Mouse (Mus musculus) hematopoietic stem cell, adult 5-6 weeks (primary cell): ENCODE results near the gene Cpt2. TPM values are rescaled to one million over a fixed set of nuclear protein-coding genes. Genes with fewer than 3 reads are reported as not detected.

Experiments used
- ATAC-seq, 2 experiments: fragments of 125-278 bp in 1 of 2; replicated peaks in 1 of 2; 2 replicates each; pipeline ENCODE4 v1.8.0; 2016 to 2017; ENCODE audit warnings: inconsistent platforms in 2 of 2, mild to moderate bottlenecking in 2 of 2, moderate number of reproducible peaks in 2 of 2, low read depth in 1 of 2, moderate TSS enrichment in 1 of 2; ENCODE audit not compliant: low FRiP score in 2 of 2, poor library complexity in 2 of 2, severe bottlenecking in 2 of 2, insufficient read depth in 1 of 2, low TSS enrichment in 1 of 2
- total RNA-seq: library from RNA; stranded (forward); fragments of 172-1452, 232-1000 nt; gene quantifications from 2 replicates; pipeline ENCODE4 v1.2.3, GENCODE M21; 2017

Cpt2 gene
- total RNA-seq, 1 experiment from 2014 or later: 24.6 TPM

GRCm38 (mm10) chr4:107928726-107929125 is 5.3 kb upstream of the Cpt2 start:
- ATAC-seq: no peak

- ATAC-seq: no peak
Observed at GRCm38 (mm10) chr4:107928269-107928668, 4.9 kb upstream of the Cpt2 start.

- no peak for ATAC-seq
Observed at GRCm38 (mm10) chr4:107923803-107924194, 389 bp upstream of the Cpt2 start.

- no peak for ATAC-seq
Observed at GRCm38 (mm10) chr4:107921952-107922351, 1.5 kb downstream of the Cpt2 start.

DNA sequence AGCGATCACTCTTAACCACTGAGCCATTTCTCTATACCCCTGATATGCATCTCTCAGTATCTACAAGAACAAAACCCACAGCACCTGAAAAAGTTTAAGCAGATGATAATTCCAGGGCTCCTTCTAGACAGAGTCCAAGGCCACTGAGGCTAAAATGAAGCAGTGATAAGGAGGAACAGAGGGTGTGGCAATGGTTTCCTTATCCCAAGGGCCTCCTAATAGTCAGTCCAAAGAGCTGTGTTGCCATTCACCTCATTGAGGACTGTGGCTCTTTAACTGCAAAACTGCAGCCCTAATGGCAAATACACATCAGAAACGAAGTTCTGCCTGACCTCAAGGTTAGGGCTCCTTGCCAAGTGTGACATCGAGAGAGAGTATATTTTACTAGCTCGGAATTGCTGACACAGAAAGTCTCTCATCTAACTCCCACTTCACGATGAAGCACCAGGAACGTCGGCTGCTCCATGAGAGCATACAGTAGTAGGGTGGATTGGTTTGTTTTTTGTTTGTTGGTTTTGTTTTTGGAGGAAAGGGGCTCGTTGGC is 2.2 kb downstream of the Cpt2 start:
- no peak for ATAC-seq

- ATAC-seq: no peak
Observed at GRCm38 (mm10) chr4:107920336-107920735, 3.1 kb downstream of the Cpt2 start.

DNA sequence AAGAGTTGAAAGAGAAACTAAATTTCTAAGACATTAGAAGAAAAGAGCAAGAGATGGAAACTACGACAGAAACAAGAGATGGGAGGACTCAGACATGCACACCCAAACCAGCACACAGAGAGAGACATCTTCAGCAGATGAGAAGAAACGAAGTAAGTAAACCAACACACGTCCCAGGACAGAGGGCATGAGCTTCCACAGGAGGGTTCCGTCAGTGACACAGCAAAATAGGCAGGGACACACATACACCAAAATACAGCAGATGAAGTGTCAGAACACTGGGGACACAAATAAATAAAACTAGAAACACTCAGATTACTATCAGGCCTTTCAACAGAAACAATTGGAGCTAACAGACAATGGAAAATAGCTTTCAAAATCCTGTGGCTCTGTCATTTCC is 13.4 kb downstream of the Cpt2 start:
- ATAC-seq: no peak

DNA sequence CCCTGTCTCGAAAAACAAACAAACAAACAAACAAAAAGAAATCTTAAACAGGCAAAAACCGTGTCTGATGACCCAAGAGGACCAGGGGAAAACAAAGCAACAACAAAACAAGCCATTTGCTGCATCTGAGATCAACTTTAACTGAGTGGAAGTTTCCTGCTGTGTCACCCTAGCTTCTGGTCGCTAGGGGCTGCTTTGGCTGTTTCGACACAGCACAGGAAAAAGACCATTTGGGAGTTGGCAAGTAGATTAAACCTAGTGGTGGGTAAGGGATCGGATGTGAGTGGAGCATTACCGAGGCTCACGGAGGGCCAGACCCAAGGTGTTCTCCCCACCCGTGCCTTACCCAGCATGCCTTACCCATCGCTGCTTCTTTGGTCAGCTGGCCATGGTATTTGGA is 16.8 kb downstream of the Cpt2 start:
- ATAC-seq: no peak

DNA sequence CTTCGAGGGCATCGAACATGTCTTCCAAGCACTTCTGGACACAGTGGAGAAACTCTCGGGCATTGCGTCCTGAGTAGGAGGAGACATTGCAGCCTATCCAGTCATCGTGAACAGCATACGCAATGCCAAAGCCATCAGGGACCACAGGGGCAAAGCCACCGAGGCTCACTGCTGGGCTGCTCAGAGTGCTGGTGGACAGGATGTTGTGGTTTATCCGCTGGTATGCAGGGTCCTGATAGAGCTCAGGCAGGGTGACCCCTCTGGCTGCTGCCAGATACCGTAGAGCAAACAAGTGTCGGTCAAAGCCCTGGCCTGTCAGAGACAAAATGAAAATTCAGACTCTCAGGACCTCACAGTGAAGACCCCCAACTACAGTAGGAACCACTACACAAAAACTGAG is 19.2 kb downstream of the Cpt2 start:
- ATAC-seq: no peak

GRCm38 (mm10) chr4:107900206-107900605 is 23.2 kb downstream of the Cpt2 start:
- ATAC-seq: no peak

DNA sequence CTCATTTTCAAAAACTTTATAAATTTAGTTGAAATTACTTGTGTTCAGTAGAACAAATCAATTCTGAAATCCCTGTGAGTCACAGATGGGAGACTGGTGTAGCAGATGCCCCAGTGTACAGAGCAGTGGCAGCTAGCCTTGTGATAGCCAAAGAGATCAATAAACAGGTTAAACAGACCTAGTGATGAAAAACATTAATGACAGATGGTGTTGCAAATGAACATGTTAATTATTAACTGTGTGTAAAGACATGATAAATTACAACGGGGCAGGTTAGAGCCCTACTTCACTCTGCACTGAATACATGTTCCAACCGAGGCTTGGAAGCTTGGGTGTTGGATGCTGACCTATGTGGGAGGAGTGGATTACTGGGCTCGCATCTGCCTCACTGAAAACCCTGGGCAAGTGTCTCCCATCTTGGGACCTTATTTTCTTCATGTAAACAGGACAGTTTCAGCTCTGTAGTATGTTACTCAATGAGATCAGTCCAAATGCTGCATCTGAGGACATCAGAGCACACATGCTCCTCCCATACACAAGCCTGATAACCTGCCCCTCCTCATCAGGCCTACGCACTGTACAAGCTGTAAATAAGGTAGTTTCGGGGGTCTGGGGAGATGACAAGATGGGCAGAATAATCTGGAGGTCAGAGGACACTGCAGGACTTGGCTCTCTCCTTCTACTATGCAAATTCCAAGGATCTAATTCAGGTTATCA is 24.0 kb downstream of the Cpt2 start:
- no peak for ATAC-seq

DNA sequence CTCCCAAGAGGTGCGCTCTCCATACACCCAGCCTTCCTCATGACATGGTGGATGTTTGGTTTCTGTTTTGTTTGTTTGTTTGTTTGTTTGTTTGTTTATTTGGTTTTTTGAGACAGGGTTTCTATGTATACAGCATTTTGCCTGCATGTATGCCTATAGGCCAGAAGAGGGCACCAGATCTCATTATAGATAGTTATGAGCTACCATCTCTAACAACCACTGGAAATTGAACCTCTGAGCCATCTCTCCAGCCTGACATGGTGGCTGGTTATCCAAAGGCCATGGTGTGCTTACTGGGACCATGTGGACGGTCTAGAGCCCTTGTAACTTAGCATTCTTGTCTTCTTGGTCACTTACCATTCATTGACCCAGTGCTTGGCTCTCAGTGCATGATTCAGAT is 30.7 kb downstream of the Cpt2 start:
- ATAC-seq: no peak

DNA sequence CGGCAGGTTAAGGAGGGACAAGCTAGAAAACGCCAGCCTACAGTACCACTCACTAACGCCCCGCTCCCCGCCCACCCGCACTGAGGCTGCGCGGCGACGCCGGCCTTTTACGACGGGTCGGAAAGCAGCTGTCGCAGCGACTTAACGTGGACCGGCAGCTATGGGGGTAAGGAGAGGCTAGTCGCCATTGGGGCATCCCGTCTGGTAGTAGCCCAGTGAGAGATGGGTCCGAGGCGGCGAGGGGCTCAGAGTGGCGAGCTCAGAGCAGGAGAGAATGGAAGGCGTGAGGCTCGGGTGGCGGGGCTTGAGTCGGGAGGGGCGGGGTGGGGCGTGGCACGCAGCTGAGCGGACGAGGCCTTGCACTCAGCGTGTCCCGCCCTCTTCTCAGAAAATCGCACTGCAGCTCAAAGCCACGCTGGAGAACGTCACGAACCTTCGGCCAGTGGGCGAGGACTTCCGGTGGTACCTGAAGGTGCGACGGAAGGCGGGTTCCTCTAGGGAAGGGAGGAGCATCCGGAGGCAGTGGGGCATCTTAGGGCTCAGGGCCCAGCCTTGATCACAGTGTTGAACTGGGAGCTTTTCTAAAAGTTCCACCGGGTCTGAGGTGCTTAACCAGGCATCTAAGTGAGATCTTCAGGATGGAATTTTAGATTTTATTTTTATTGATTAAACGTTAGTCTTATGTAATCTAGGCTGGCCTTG is 33.5 kb downstream of the Cpt2 start, which contains the start of gene 0610037L13Rik:
Gene 0610037L13Rik, plus strand, starts transcription at position 83 of the 702 bp plus-strand sequence.
- peak; percentile 93 to 95 for ATAC-seq

DNA sequence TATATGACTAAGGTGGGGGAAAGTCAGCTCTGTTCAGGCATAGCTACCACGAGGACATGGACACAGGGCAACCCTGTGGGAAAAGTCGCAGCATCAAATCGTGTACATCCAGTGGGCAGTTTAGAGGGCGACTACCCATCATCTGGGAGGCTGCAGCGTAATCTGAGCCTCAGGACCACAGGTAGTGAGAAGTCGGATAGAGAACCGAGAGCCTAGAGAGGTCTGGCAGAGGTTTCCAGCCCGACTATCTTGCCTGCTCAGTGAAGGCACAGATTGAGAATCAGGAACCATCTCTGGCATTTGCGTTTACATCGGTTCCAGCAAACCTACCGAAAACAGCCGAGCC is 34.1 kb downstream of the Cpt2 start:
- peak; percentile 7 to 13; a peak in 1 of 4 replicates for ATAC-seq

DNA sequence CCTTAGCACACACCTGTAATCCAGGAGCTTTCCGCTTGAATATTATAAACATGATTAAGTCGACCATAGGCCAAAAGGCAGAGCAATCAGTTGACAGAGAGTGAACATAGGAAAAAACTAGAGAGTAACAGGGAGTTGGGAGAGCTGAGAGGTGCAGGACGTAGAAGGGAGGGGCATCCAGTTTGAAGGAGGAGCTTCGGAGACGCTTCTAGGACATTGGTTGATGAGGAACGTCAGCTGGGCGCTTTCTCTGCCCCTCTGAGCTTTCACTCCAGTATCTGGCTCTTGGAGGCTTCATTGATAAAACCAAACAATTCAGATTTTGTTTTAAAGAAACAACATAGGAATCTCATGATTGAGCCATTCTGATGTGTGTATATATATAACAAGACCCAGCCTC is 37.0 kb downstream of the Cpt2 start:
- no peak for ATAC-seq

- ATAC-seq: no peak
Observed at GRCm38 (mm10) chr4:107881631-107882030, 41.8 kb downstream of the Cpt2 start.

- peak; percentile 88 to 97 for ATAC-seq
Observed at GRCm38 (mm10) chr4:107879254-107880050, 44.0 kb downstream of the Cpt2 start, which contains the start of gene Magoh. Gene Magoh, plus strand, starts transcription at chr4:107879755.

GRCm38 (mm10) chr4:107864866-107865265 is 58.5 kb downstream of the Cpt2 start:
- ATAC-seq: no peak
